Mouse (Mus musculus) kidney, adult 2 months (tissue): ENCODE data around the gene Cited4.

ENCODE experiments used
- CTCF ChIP-seq: fragments of 200-500 bp; conservative IDR thresholded peaks from 2 replicates; pipeline ENCODE4 v1.5.1; 2011; ENCODE audit warnings: low read depth, mild to moderate bottlenecking, control low read depth, low read length, moderate library complexity, mixed read lengths; ENCODE audit not compliant: insufficient read depth, insufficient read length
- POLR2A ChIP-seq: fragments of 200-500 bp; IDR thresholded peaks from one replicate; pipeline ENCODE4 v1.6.1; 2011; ENCODE audit warnings: low read depth, low read length, control low read depth

DNA sequence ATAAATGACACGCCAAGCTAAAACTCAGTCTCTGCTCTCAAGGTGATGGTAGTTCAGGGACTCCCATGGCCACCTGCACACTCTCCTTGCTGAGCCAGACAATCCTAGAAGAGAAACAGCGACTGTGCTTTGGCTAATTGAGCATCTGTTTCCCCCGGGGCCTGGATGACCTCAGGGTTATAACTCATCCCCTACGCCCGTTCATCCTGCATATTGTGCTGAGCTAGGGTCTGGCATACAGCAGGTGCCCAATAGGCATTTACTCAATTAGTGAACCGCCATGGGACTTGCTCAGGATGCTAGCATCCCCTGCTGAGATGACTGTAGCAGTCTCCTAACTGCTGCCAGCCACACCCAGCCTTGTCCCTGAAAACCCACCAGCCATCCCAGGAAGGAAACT, 20.9 kb downstream of the Cited4 start:
- TF ChIP-seq CTCF (no peak), POLR2A (no peak)
